Mouse (Mus musculus): ENCODE results near the gene BC049715. TPM values are rescaled to one million over a fixed set of nuclear protein-coding genes. Genes with fewer than 3 reads are reported as not detected.
"Not testable (repeated sequence)": the region's sequence is repeated elsewhere in the genome, so short reads cannot be mapped to it uniquely, and the experiment has no call there.

Gene BC049715
- polyA plus RNA-seq, 1 experiment from 2014 or later, result 0.59 TPM

DNA sequence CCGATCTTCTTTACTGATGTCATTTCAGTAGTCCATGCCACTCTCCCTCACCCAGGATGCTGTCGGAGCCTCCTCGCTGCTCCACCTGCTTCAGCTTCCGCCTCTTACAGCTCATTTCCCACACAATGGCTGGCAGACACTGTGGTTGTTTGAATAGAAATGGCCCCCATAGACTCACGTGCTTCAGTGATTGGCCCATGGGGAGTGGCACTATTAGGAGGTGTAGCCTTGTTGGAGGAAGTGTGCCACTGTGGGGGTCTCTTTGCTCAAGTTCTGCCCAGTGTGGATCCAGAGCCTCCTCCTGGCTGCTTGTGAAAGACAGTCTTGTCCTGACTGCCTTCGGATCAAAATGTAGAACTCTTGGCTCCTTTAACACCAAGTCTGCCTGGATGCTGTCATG, 31.6 kb upstream of the BC049715 start:
- no peak for ATAC-seq (ENCODE audit: low read depth)
- Histone ChIP-seq H3K27ac (ENCODE audit: low read length) (no peak overlapping the region), H3K4me3 (ENCODE audit: low read depth, low read length) (no peak overlapping the region), H3K4me1 (ENCODE audit: control insufficient read depth, low read depth, low read length) (peaks cover 31% of the 10 kb centered on the region), H3K4me2 (ENCODE audit: low read depth, low read length) (no peak overlapping the region), H3K9ac (ENCODE audit: low read depth, low read length) (no peak overlapping the region), H3K36me3 (ENCODE audit: control insufficient read depth, insufficient read depth) (no peaks in the 10 kb centered on the region), H3K9me3 (replicated peaks; ENCODE audit: control insufficient read depth, low read length) (no peaks in the 10 kb centered on the region), H3K27me3 (ENCODE audit: control insufficient read depth, insufficient read depth, low read depth, low read length) (peaks cover 9% of the 10 kb centered on the region)
- WGBS (ENCODE audit: insufficient replicate concordance), result 55% methylated on average over 6 of the region's 6 CpGs

DNA sequence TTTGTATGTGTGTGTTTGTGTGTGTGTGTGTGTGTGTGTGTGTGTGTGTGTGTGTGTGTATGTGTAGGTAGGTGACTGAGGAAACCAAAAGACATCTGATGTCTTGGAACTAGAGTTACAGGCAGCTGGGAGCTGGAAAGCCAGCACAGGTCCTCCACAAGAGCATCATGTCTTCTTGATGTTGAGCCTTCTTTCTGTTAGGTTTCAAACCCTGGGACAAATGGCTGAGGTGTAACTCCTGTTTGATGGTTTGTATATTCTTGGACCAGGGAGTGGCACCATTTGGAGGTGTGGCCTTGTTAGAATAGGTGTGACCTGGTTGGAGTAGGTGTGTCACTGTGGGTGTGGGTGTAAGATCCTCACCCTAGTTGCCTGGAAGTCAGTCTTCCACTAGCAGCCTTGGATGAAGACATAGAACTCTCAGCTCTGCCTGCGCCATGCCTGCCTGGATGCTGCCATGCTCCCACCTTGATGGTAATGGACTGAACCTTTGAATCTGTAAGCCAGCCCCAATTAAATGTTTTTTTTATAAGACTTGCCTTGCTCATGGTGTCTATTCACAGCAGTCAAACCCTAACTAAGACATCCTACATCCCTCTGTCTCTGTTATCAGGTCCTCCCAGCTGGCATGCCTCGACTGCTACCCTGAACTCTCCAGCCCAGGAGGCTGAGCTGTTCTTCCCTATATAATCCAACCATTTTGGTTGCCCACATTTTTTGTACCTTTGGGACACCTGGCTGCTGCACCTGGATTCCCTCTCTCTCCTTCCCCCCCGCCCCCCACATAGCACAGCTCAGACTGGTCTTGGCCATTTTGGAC, 29.3 kb upstream of the BC049715 start:
- Histone ChIP-seq H3K4me1 (ENCODE audit: control insufficient read depth, low read depth, low read length) (peaks cover 41% of the 10 kb centered on the region), H3K4me3 (ENCODE audit: low read depth, low read length) (peak overlapping the region; percentile 66), H3K9ac (ENCODE audit: low read depth, low read length) (peak overlapping the region; percentile 71), H3K4me2 (ENCODE audit: low read depth, low read length) (peak overlapping the region; percentile 58), H3K27ac (ENCODE audit: low read length) (peak overlapping the region; percentile 97)
- ATAC-seq (ENCODE audit: low read depth), result peak; percentile 96
- not testable (repeated sequence) for H3K36me3 ChIP-seq (ENCODE audit: control insufficient read depth, insufficient read depth); H3K27me3 ChIP-seq (ENCODE audit: control insufficient read depth, insufficient read depth, low read depth, low read length); H3K9me3 ChIP-seq (replicated peaks; ENCODE audit: control insufficient read depth, low read length)
- WGBS (ENCODE audit: insufficient replicate concordance), result 43% methylated on average over 3 of the region's 3 CpGs

DNA sequence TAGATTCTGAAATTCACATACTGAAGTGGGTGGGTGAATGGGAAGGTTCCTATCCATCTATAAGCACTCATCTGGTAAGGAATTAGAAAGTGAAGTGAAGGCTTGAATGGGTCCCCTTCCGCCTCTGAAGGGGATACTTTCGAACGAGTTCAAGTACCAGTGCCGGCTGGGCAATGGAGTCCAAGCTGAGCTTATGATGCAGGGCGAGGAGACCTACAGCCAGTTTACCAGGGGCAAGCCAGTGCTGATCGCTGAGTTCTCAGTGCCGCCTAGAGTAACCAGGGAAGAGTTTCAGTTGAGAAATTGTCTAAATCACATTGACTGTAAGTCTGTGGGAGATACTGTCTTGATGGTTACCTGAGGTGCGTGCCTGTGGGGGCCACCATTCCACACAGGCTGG, 26.7 kb upstream of the BC049715 start:
- Histone ChIP-seq H3K36me3 (ENCODE audit: control insufficient read depth, insufficient read depth) (no peaks in the 10 kb centered on the region), H3K9ac (ENCODE audit: low read depth, low read length) (no peak overlapping the region), H3K9me3 (replicated peaks; ENCODE audit: control insufficient read depth, low read length) (no peaks in the 10 kb centered on the region), H3K4me3 (ENCODE audit: low read depth, low read length) (no peak overlapping the region), H3K27me3 (ENCODE audit: control insufficient read depth, insufficient read depth, low read depth, low read length) (no peaks in the 10 kb centered on the region), H3K4me1 (ENCODE audit: control insufficient read depth, low read depth, low read length) (peaks cover 34% of the 10 kb centered on the region), H3K27ac (ENCODE audit: low read length) (no peak overlapping the region), H3K4me2 (ENCODE audit: low read depth, low read length) (no peak overlapping the region)
- ATAC-seq (ENCODE audit: low read depth), result no peak
- WGBS (ENCODE audit: insufficient replicate concordance), result 85% methylated on average over 8 of the region's 8 CpGs

DNA sequence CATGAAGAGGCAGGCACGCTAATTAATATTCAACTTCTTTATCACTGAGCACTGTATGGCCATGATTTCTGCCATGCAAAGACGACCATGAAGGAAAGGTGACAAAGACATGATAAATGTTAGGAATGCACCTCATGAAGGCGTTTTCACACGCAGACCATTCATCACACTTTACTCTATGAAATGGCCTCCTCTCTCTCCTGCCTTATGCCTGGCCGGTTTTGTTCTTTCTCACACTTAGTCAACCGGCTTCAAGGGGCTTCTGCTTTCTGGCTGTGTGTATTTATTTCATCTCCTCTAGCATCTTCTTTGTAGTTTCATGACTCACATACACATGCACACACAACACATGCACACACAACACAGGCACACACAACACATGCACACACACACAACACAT, 26.2 kb upstream of the BC049715 start:
- no peaks in the 10 kb centered on the region for H3K9me3 ChIP-seq (replicated peaks; ENCODE audit: control insufficient read depth, low read length)
- no peaks in the 10 kb centered on the region for H3K27me3 ChIP-seq (ENCODE audit: control insufficient read depth, insufficient read depth, low read depth, low read length)
- H3K27ac ChIP-seq (ENCODE audit: low read length), result no peak overlapping the region
- WGBS (ENCODE audit: insufficient replicate concordance), result 60% methylated on average over 6 of the region's 6 CpGs
- peaks cover 37% of the 10 kb centered on the region for H3K4me1 ChIP-seq (ENCODE audit: control insufficient read depth, low read depth, low read length)
- H3K4me3 ChIP-seq (ENCODE audit: low read depth, low read length), result no peak overlapping the region
- no peak overlapping the region for H3K4me2 ChIP-seq (ENCODE audit: low read depth, low read length)
- H3K36me3 ChIP-seq (ENCODE audit: control insufficient read depth, insufficient read depth), result no peaks in the 10 kb centered on the region
- H3K9ac ChIP-seq (ENCODE audit: low read depth, low read length), result no peak overlapping the region
- no peak for ATAC-seq (ENCODE audit: low read depth)

DNA sequence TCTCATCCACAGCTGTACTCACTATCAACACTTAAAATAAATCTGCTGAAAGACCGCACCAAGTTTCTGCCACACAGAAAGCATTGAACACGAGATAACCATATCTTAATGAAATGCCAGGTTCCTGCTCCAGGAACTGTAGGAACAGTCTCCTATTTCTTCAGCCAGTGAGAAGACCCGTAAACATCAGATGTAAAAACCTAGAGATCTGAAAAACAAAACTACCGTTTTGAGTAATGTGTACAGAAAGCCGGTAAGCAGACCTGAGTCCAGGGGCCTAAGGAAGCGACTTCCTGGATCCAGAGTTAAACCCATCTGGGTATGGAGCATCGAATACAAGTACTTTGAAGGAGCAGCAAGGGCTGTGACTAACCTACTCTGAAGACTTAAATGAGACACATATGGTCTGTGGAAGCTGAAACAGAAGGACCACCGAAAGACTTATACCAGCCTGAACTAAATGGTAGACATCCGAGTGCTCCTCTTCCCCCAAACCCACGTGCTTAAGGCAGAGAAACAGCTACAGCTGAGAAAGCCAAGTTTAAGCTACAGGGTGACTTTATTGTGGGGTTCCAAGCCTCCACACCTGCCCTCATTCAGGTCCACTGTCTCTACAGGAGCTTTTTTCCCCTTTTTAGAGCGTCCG, 24.2 kb upstream of the BC049715 start:
- peak overlapping the region; percentile 100 for H3K27ac ChIP-seq (ENCODE audit: low read length)
- no peaks in the 10 kb centered on the region for H3K9me3 ChIP-seq (replicated peaks; ENCODE audit: control insufficient read depth, low read length)
- no peaks in the 10 kb centered on the region for H3K36me3 ChIP-seq (ENCODE audit: control insufficient read depth, insufficient read depth)
- no peak for ATAC-seq (ENCODE audit: low read depth)
- H3K27me3 ChIP-seq (ENCODE audit: control insufficient read depth, insufficient read depth, low read depth, low read length), result no peaks in the 10 kb centered on the region
- peak overlapping the region; percentile 95 for H3K9ac ChIP-seq (ENCODE audit: low read depth, low read length)
- H3K4me1 ChIP-seq (ENCODE audit: control insufficient read depth, low read depth, low read length), result peaks cover 41% of the 10 kb centered on the region
- H3K4me3 ChIP-seq (ENCODE audit: low read depth, low read length), result peak overlapping the region; percentile 77
- WGBS (ENCODE audit: insufficient replicate concordance), result 4% methylated on average over 12 of the region's 12 CpGs
- H3K4me2 ChIP-seq (ENCODE audit: low read depth, low read length), result peak overlapping the region; percentile 86

DNA sequence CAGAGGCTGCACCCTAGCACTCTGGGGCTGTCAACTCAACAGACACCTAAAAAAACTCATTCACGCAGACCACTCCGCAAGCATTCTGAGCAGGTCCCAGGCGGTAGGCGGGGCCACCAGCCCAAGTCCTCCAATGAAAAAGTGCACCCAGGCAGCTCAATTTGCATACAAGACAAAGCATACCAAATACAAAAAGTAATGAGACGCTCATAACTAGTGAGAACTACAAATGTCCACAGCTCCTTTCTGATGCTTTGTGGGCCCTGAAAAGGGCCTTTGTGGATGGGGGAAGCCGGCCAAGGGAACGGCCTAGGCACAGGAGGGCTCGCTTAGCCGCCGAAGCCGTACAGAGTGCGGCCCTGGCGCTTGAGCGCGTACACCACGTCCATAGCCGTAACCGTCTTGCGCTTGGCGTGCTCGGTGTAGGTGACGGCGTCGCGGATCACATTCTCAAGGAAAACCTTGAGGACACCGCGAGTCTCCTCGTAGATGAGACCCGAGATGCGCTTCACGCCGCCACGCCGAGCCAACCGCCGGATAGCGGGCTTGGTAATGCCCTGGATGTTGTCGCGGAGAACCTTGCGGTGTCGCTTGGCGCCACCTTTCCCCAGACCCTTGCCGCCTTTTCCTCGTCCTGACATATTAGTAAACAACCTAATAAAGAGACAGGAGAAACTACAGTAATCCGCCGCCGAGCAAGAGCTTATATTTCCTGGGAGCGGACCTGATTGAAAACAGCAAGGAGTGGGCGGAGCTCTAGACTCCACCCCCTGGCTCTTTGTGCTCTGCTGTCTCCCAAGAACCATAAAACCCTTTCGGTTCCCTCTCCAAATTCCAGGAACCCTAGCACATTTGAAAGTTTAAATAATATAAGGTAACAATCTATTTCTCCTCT, 23.4 kb upstream of the BC049715 start, which contains the start of gene Hist4h4:
Gene Hist4h4 (minus strand): TSS at position 677 of the 895 bp plus-strand sequence.
- peak; percentile 65 for ATAC-seq (ENCODE audit: low read depth)
- peaks cover 41% of the 10 kb centered on the region for H3K4me1 ChIP-seq (ENCODE audit: control insufficient read depth, low read depth, low read length)
- under 1% methylated on average over 50 of the region's 50 CpGs for WGBS (ENCODE audit: insufficient replicate concordance)

DNA sequence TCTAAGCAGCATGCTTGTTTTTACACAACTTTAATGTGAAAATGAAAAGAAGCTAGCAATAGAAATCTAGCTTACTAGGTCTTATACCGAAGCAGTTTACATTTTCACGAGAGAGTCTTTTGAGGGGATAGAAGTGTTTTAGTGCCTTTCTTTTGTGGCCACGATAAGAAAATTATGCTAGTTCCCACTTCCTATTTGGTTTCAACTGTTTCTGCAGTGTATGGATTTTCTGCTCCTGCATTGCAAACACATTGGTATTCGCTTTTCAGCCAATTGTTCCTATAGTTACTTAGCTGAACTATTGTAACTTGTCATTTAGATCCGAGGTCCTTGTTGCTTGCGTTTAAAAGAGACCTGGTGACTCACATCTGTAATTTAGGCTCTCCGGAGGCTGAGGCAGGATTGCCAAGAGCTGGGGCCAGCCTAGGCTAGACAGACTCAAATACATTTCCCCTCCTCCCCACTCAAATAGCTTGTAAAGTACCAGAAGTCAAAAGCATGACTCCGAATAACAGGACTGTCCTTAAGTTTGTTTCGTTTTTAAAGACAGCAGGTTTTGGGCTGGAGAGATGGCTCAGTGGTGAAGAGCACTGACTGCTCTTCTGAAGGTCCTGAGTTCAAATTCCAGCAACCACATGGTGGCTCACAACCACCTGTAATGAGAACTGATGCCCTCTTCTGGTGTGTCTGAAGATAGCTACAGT, 22.6 kb upstream of the BC049715 start:
- 11% methylated on average over 9 of the region's 9 CpGs for WGBS (ENCODE audit: insufficient replicate concordance)
- H3K4me3 ChIP-seq (ENCODE audit: low read depth, low read length), result peak overlapping the region; percentile 77
- H3K9ac ChIP-seq (ENCODE audit: low read depth, low read length), result peak overlapping the region; percentile 63
- H3K27ac ChIP-seq (ENCODE audit: low read length), result peak overlapping the region; percentile 100
- ATAC-seq (ENCODE audit: low read depth), result no peak
- H3K9me3 ChIP-seq (replicated peaks; ENCODE audit: control insufficient read depth, low read length), result no peaks in the 10 kb centered on the region
- H3K27me3 ChIP-seq (ENCODE audit: control insufficient read depth, insufficient read depth, low read depth, low read length), result no peaks in the 10 kb centered on the region
- H3K4me2 ChIP-seq (ENCODE audit: low read depth, low read length), result peak overlapping the region; percentile 86
- peaks cover 48% of the 10 kb centered on the region for H3K4me1 ChIP-seq (ENCODE audit: control insufficient read depth, low read depth, low read length)
- H3K36me3 ChIP-seq (ENCODE audit: control insufficient read depth, insufficient read depth), result no peaks in the 10 kb centered on the region

More for the DNA sequence above, 23.4 kb upstream of the BC049715 start, which contains the start of gene Hist4h4:
- peak within 1 kb of the TSS; percentile 100 for H3K27ac ChIP-seq (ENCODE audit: low read length)
- H3K27me3 ChIP-seq (ENCODE audit: control insufficient read depth, insufficient read depth, low read depth, low read length), result no peaks in the 10 kb centered on the region
- no peaks in the 10 kb centered on the region for H3K36me3 ChIP-seq (ENCODE audit: control insufficient read depth, insufficient read depth)
- peak within 1 kb of the TSS; percentile 86 for H3K4me2 ChIP-seq (ENCODE audit: low read depth, low read length)
- H3K9me3 ChIP-seq (replicated peaks; ENCODE audit: control insufficient read depth, low read length), result no peaks in the 10 kb centered on the region
- peak within 1 kb of the TSS; percentile 95 for H3K9ac ChIP-seq (ENCODE audit: low read depth, low read length)
- H3K4me3 ChIP-seq (ENCODE audit: low read depth, low read length), result peak within 1 kb of the TSS; percentile 77

DNA sequence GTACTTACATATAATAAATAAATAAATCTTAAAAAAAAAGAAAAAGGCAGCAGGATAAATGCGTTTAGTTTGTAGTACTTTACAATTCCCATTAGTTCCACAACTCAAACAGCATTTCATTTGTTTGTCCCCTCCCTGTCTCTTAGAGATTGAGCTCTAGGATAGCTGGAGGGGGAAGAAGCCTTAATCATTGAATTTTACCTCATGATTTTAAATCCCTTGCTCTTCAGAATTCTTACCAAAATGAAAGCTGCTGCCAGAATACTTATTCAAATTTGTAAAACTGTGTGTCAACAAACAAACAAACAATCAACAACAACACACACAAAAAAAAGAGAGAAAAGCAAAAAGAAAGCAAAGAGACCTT, 22.0 kb upstream of the BC049715 start:
- Histone ChIP-seq H3K4me3 (ENCODE audit: low read depth, low read length) (no peak overlapping the region; the same call in 1 of the 2 replicates), H3K4me1 (ENCODE audit: control insufficient read depth, low read depth, low read length) (peaks cover 54% of the 10 kb centered on the region)
- 64% methylated on average over 1 of the region's 1 CpGs for WGBS (ENCODE audit: insufficient replicate concordance)

More for the DNA sequence above, 22.0 kb upstream of the BC049715 start:
- Histone ChIP-seq H3K27ac (ENCODE audit: low read length) (peak overlapping the region; percentile 100), H3K9ac (ENCODE audit: low read depth, low read length) (0 out of 2 replicates have a peak overlapping the region, but pooled peaks have one; percentile 31), H3K9me3 (replicated peaks; ENCODE audit: control insufficient read depth, low read length) (no peaks in the 10 kb centered on the region), H3K27me3 (ENCODE audit: control insufficient read depth, insufficient read depth, low read depth, low read length) (no peaks in the 10 kb centered on the region), H3K4me2 (ENCODE audit: low read depth, low read length) (peak overlapping the region; percentile 86), H3K36me3 (ENCODE audit: control insufficient read depth, insufficient read depth) (peaks cover under 1% of the 10 kb centered on the region; the same call in 1 of the 2 replicates)
- ATAC-seq (ENCODE audit: low read depth), result no peak

Data from liver, embryonic 16.5 days (tissue).